Mouse (Mus musculus) limb, embryonic 13.5 days (tissue): ENCODE measurements at regions not wholly inside any gene's neighbourhood (a gene's known extent, or its start where the extent isn't known, plus 50 kb on each side); places are given as distances from the start of the nearest gene placed in this dataset.

Experiments used
- ATAC-seq: fragments of 200-750 bp; cut with Nextera tagmentation; 2 replicates; pipeline ENCODE4 v1.8.0; 2017; ENCODE audit warnings: low read depth, moderate number of reproducible peaks, moderate TSS enrichment; ENCODE audit not compliant: low FRiP score
- H3K27ac ChIP-seq: fragments of 300-500 bp; sonication (generic); 2 replicates; pipeline ENCODE4 v1.5.1; 2015; ENCODE audit warnings: inconsistent platforms, mild to moderate bottlenecking, moderate library complexity
- H3K27me3 ChIP-seq: fragments of 300-500 bp; sonication (generic); 2 replicates; pipeline ENCODE4 v1.6.1; 2015; ENCODE audit warnings: mild to moderate bottlenecking, inconsistent platforms
- H3K36me3 ChIP-seq: fragments of 300-500 bp; sonication (generic); 2 replicates; pipeline ENCODE4 v1.6.1; 2015; ENCODE audit warnings: inconsistent platforms, mild to moderate bottlenecking, moderate library complexity
- H3K4me1 ChIP-seq: fragments of 300-500 bp; sonication (generic); 2 replicates; pipeline ENCODE4 v1.6.1; 2015; ENCODE audit warnings: inconsistent platforms
- H3K4me2 ChIP-seq: fragments of 300-500 bp; sonication (generic); replicated peaks from 2 replicates; pipeline ENCODE4 v1.6.1; 2015; ENCODE audit warnings: inconsistent platforms, mild to moderate bottlenecking, moderate library complexity
- H3K4me3 ChIP-seq: fragments of 300-500 bp; sonication (generic); 2 replicates; pipeline ENCODE4 v1.5.1; 2015; ENCODE audit warnings: moderate library complexity, mild to moderate bottlenecking, inconsistent platforms
- H3K9ac ChIP-seq: fragments of 300-500 bp; sonication (generic); 2 replicates; pipeline ENCODE4 v1.6.1; 2015; ENCODE audit warnings: mild to moderate bottlenecking, inconsistent platforms
- H3K9me3 ChIP-seq: fragments of 300-500 bp; sonication (generic); 2 replicates; pipeline ENCODE4 v1.6.1; 2016; ENCODE audit warnings: inconsistent platforms
- WGBS: fragments of 180-500 bp; shearing (Covaris S2); methylation state at CpG from one replicate; pipeline ENCODE4 v1.1.7; 2015; 5-methylcytosine and 5-hydroxymethylcytosine counted together

DNA sequence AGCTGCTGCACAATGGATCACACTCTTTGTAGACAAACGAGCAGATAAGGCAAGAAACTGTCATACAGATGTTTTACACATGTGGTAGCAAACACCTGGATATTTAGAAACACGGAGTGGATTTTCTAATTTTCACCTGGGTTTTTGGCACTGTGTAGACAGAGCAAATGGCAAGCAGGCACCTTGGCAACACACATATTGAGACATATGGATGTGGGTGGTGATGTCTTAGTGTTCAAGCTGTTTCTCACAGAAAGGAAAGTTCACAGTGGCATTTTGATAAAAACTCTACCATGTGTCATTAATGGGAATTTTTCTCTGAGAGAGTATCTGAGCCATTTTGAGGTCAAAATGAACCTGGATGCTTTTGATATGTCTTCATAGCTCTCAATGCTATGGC, 417.9 kb upstream of the Megf9 start:
- ATAC-seq: no peak
- WGBS: 65% methylated on average over 2 of the region's 2 CpGs

DNA sequence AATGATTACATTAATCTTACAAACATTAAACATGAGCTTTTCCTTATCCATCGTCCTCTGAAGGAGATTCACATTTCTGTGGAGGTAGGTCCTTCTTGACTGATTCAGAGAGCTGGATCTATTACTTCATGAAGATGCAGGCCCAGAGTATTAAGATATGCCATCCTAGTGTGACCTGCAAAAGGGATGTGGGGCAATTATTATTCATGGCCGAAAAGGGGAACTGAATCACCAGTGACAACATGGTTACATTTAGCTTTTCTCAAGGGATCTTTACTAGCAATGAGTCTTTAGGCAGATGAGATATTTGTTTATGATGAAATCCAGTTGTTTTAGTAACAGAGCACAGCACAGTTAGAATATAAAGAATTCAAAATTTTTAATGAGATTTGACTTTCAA, 405.4 kb upstream of the Megf9 start:
- no peak overlapping the region for H3K27ac ChIP-seq
- no peaks in the 10 kb centered on the region for H3K9me3 ChIP-seq
- no peak for ATAC-seq
- H3K4me1 ChIP-seq: no peaks in the 10 kb centered on the region
- no peaks in the 10 kb centered on the region for H3K36me3 ChIP-seq
- H3K9ac ChIP-seq: no peak overlapping the region
- H3K27me3 ChIP-seq: no peaks in the 10 kb centered on the region
- H3K4me2 ChIP-seq: no peak overlapping the region
- no peak overlapping the region for H3K4me3 ChIP-seq
- 84% methylated on average over 2 of the region's 2 CpGs for WGBS

More for the DNA sequence above, 417.9 kb upstream of the Megf9 start:
- no peaks in the 10 kb centered on the region for H3K4me1 ChIP-seq
- no peaks in the 10 kb centered on the region for H3K27me3 ChIP-seq
- no peak overlapping the region for H3K27ac ChIP-seq
- no peaks in the 10 kb centered on the region for H3K9me3 ChIP-seq
- H3K36me3 ChIP-seq: no peaks in the 10 kb centered on the region
- no peak overlapping the region for H3K4me2 ChIP-seq
- no peak overlapping the region for H3K9ac ChIP-seq
- no peak overlapping the region for H3K4me3 ChIP-seq

DNA sequence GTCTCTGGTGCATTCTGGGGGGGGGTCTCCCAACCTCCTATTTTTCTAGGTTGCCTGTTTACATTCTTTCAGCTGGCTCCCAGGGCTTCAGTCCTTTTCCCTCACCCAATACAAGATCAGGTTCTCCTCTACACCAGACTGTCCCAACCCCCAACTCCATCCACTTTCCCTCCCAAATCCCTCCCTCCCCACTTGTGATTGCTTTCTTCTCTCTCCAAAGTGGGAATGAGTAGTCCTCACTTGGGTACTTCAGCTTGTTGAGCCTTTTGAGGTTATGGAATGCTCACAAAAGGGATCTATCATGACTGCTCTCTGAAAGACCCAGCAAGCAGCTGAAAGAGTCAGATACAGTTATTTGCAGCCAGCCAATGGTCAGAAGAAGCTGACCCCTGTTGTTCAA, 399.3 kb upstream of the Megf9 start:
- no peaks in the 10 kb centered on the region for H3K36me3 ChIP-seq
- H3K27ac ChIP-seq: no peak overlapping the region
- no peak overlapping the region for H3K4me3 ChIP-seq
- H3K4me2 ChIP-seq: no peak overlapping the region
- H3K9me3 ChIP-seq: no peaks in the 10 kb centered on the region
- H3K9ac ChIP-seq: no peak overlapping the region
- no peaks in the 10 kb centered on the region for H3K27me3 ChIP-seq
- ATAC-seq: no peak
- H3K4me1 ChIP-seq: no peaks in the 10 kb centered on the region

DNA sequence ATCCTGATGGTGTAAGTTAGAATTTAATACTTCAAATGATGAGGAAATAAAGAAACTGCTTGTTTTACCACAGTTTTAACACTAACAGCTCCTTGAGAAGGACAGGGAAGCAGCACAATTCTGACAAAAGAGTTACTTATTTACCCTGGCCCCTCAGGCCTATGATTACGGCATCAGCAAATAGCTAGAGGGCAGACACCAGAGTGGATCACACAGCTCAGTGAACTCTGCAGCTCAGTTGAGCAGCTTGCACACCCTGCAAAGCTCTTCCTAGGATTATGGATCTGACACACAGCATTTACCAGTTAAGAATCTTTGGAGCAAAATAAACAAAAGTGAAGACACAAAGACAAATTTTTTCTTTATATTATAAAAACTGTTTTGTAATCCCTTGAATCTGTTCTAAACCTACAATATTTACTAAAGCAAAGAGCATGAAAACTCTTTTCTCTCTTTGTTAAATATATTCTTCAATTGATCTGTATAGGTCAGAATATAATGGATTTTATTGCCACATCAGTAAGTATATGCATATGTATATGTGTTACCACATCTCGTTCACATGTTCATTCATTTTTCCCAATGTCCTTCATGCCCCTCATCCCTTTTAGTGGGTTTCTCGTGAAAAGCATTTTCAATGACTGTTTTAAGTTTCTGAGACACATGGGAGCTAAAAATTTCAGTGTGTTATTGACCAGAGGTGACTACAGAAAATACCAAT, 387.3 kb upstream of the Megf9 start:
- Histone ChIP-seq H3K4me3 (no peak overlapping the region), H3K9me3 (no peaks in the 10 kb centered on the region), H3K27me3 (no peaks in the 10 kb centered on the region), H3K4me2 (no peak overlapping the region), H3K27ac (no peak overlapping the region), H3K4me1 (no peaks in the 10 kb centered on the region), H3K9ac (no peak overlapping the region), H3K36me3 (no peaks in the 10 kb centered on the region)
- no peak for ATAC-seq
- 58% methylated on average over 3 of the region's 3 CpGs for WGBS

DNA sequence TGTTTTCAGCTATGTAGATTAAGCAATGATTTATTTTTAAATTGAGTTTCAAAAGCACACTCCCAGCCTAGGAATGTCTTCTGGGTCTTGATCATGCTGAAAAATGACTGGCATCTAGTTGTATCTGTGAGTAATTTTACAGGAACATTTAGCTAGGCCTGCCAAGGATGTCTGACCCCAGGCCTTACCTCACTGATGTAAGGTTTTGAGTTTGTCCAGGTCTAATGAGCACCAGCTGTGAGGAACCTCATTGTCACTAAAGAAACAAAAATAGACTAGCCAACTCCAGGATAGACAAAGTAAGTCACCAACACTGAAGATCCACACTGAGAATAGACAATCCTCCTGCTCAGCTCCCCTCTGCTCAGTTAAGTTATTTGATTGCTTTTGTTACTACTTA, 379.8 kb upstream of the Megf9 start:
- no peak for ATAC-seq
- no peak overlapping the region for H3K9ac ChIP-seq
- no peak overlapping the region for H3K4me2 ChIP-seq
- no peak overlapping the region for H3K4me3 ChIP-seq
- H3K4me1 ChIP-seq: no peaks in the 10 kb centered on the region
- H3K36me3 ChIP-seq: no peaks in the 10 kb centered on the region
- H3K9me3 ChIP-seq: no peaks in the 10 kb centered on the region
- H3K27ac ChIP-seq: no peak overlapping the region
- H3K27me3 ChIP-seq: no peaks in the 10 kb centered on the region

DNA sequence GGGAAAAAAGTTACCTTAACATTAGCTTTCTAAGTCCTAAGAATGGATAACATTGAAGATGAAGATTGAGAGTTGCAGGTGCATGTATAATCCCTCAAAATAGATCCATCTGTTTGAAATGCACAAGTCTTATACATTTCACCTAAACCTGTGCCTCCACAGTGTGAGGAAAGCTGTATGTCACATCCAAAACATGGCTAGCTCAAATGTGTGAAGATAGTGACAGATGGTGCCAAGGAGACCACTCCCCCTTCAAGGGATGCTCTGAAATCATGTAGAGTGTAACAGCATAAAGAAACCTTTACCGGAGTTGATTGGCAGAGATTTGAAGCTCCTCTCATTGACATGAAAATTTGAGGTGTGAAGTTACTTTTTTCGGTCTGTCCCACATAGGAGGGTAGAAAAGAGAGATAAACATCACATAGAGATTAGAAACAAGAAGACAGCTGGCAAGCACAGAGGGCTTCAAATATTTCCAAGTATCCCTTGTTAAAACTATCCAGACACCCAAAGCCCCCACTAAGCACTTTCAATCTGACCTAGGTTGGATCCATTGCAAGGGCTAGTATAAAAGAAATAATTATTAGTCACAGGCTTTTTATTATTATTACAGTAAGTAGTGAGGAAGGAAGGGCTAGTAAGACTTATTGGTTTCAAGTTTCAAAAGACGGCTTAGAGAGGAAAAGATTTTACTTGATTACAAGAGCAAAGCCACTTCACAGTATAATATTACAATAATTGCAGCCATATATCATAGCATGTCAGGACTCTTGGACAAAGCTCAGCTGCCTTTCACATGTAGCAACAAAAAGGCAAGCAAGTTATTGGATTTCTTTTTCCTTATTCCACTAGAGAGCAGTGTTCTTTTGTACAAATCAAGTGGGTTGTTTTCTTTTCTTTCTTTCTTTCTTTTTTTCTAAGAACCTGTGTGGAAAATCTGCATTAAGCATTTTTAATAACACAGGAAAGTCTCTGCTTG, 372.3 kb upstream of the Megf9 start:
- Histone ChIP-seq H3K4me2 (no peak overlapping the region), H3K9me3 (no peaks in the 10 kb centered on the region), H3K27ac (no peak overlapping the region), H3K4me3 (no peak overlapping the region), H3K9ac (no peak overlapping the region), H3K27me3 (peaks cover 9% of the 10 kb centered on the region), H3K4me1 (no peaks in the 10 kb centered on the region), H3K36me3 (no peaks in the 10 kb centered on the region)
- WGBS: 51% methylated on average over 3 of the region's 3 CpGs
- peak; percentile 51 for ATAC-seq
